Mouse (Mus musculus) thymus, adult 2 months (tissue): ENCODE measurements around the gene Dapl1.

Source experiments
- CTCF ChIP-seq: fragments of 200-500 bp; IDR thresholded peaks from 2 replicates; pipeline ENCODE4 v1.5.1; 2012; ENCODE audit warnings: mild to moderate bottlenecking, control low read depth, low read length, moderate library complexity, borderline replicate concordance; ENCODE audit not compliant: control insufficient read depth, poor library complexity, insufficient read depth; ENCODE audit errors: extremely low read depth
- POLR2A ChIP-seq: fragments of 200-500 bp; IDR thresholded peaks from 2 replicates; pipeline ENCODE4 v1.6.1; 2012; ENCODE audit warnings: mild to moderate bottlenecking, low read length, control low read depth, moderate library complexity; ENCODE audit not compliant: control insufficient read depth, poor library complexity, insufficient read depth; ENCODE audit errors: extremely low read depth

GRCm38 (mm10) chr2:59437684-59438393, 46.6 kb upstream of the Dapl1 start:
- TF ChIP-seq CTCF (no peak), POLR2A (no peak)
